Mouse (Mus musculus) heart, postnatal 14 days (tissue): ENCODE data around the gene Crocc. TPM values are rescaled to one million over a fixed set of nuclear protein-coding genes. Genes with fewer than 3 reads are reported as not detected.

Experiments
- DNase-seq, 2 experiments: peaks; one replicate each; pipeline ENCODE4 v3.0.0; 2021 to 2022
- intact Hi-C: fragments of 180-260 bp; cut with DNase I; formaldehyde crosslinking; loops from one replicate; pipeline ENCODE4 v1.15.1; 2025
- total RNA-seq, 2 experiments: library from RNA; stranded (reverse); gene quantifications; 2 replicates each; pipeline ENCODE4 v1.2.3; 2021

Gene Crocc
- total RNA-seq, 2 experiments from 2014 or later, result 6.0 to 6.2 TPM

DNA sequence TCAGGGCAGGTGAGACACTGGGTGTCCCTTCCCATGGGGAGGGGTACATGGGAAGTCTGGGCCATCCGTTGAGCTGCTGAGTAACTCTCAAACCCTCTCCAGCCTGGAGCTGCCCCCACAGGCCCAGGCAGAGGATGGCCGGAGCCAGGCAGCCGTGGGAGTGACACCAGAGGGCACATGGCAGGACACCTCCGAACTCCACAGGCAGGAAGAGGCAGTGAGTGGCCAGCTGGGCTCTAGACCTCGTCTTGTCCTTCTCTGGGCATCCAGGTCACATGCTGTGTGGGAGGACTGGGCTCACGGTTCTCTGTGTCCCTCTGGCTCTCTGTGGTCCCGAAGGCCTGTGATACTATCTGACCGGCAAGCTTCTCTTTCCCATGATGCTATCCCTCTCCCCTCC is 66.5 kb downstream of the Crocc start:
- DNase-seq, result no peak
- intact Hi-C loops, result no loop called here

DNA sequence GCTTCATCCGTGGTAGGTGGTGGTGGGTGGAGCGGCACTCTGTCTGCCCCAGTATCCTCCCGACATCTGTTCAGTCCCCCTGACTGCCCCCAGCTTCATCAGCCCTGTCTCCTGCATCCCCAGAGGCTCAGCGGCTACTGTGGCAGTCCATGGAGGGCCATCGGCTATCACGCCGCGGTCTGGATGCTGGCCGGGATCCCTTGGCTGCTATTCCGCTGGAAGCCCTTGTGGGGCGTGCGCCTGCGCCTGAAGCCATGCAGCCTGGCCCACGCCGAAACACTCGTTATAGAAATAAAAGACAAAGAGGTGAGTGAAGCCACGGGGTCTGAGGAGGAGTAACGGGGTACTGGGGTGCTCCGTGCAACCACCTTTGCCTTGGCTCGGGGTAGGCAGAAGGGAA is 68.1 kb downstream of the Crocc start:
- DNase-seq, result no peak
- intact Hi-C loops, result no loop called here

DNA sequence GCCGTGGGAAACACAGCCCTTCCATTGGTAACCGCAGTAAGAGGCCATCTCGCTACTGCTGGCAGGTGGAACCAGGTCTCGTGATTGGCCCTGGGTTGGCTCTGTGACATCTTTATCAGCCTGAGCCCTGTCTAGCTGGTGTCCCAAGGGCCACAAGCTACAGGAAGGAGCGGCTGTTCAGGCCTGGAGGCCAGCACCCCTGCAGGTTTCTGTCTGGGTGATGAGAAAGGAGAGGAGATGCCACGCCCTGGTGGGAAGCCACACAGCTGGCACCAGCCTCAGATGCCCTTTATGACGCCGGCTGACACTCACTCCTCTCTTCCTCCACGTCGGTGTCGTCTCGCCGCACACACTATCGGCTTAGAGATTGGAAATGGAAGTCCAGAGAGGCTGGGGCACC is 70.9 kb downstream of the Crocc start:
- intact Hi-C loops, result loop anchor here (5.0 kb wide), 1 partner anchor 38 kb away; no protein-coding TSS in a partner anchor
- DNase-seq, result no peak

DNA sequence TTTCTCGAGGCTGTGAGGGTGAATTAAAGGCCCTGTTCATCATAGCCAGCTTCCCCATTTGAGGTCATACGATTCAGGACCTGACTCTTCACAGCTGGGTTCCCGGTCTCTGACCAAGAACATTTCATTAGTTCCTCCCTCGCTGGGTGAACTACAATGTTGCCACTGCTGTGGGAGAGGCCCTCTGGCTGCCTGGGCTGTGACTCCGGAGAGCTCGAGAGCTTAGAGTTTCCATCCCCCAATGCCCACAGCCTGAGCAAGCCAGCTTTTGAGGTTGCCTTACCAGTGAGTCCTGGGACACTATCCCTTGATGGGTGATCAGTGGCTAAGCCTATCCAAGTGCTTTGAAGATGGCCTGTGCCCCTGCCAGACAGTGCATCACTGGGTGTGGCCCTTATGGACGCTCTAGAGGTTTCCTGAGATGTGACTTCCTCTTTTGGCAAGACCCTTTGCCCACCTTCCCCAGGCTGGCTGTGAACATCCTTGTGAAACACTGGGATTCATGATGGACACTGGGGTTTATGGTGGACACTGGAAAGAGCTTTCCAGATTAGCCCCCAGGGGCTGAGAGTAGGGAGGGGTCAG is 71.6 kb downstream of the Crocc start:
- intact Hi-C loops, result loop anchor here (5.0 kb wide), 1 partner anchor 39 kb away; no protein-coding TSS in a partner anchor
- DNase-seq, result no peak

DNA sequence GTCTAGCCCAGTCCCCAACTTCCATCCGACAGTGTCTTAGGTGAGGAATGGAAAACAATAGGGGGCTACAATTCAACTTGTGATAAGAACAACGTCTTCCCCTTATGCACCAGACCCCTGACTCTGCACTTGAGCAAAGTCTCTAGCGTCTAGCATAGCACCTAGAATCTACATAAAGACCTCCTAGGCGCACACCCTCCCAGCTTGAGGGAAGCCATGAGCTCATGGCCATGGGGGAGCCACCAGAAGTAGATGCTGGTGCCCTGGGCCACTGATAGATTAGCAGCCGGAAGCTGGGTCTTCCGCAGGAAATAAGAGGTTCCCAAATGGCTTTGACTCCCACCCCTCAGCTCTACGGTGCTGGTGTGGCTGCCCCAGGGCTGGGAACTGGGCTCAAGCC is 72.9 kb downstream of the Crocc start:
- no peak for DNase-seq
- intact Hi-C loops, result loop anchor here (2.0 to 5.0 kb wide), 2 partner anchors 23 to 40 kb away; no protein-coding TSS in a partner anchor

DNA sequence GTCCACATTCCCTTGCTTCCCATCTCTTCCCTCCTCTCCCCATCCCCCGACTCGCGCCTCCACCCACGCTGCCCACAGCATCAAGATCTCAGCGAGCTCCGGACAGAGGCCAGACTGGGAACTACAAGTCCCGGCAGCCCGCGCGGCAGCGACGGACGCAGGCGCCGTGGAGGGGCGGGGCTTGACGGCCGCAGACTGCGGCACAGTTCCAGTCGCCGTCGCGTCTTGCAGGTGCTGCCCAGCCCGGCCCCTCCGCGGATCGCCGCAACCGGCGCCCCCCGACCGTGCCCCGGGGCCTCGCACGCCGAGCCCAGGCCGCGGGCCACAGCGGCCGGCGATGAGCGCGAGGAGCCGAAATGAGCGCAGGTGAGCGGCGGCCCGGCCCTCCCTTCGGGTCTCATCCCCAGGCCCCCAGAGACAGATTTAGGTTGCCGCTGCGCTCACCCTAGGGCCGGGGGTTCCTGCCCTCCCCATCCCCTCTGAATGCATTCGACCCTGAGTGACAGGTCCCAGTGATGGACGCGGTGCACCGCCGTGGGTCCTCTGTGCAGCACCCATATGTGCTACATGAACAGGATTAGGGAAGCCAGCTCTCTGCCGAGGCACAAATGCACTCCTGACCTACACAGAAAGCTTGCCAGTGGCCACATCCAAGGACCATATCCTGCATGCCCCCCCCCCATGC is 73.5 kb downstream of the Crocc start, which contains the start of gene Atp13a2:
Gene Atp13a2, plus strand, starts transcription at position 163 of the 685 bp plus-strand sequence.
- intact Hi-C loops, result loop anchor here (2.0 to 5.0 kb wide), 2 partner anchors 22 to 40 kb away; no protein-coding TSS in a partner anchor
- DNase-seq, result peak; percentile 92 to 95

DNA sequence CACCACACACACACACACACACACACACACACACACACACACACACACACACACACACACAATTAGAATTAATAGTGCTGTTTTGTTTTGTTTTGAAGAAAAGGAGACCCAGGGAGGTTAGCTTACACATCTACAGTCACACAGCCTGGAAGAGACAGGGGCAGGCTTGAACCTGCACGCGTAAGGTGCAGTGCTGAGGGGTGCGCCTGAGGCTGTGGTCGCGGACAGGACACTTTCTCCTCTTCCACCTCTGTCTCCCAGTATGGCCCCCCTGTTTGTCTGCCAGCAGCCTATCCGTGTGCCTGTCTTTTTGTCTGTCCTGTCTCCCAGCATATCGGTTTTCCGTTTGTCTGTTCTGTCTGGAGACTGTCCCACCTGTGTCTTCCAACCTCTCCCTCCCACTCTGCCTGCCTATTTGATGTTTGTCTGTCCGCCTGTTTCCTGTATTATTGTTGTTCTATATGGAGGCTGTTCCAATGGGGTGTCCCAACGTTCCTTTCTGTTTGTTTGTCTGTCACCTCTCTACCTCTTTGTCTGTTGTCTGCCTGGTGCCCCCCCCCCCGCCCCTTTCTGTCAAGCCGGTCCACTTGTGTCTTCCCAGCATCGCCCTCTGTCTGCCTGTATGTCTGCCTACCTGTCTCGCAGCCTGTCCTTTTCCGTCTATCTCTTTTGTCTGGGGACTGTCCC is 74.2 kb downstream of the Crocc start:
- intact Hi-C loops, result loop anchor here (2.0 to 5.0 kb wide), 2 partner anchors 21 to 41 kb away; no protein-coding TSS in a partner anchor
- DNase-seq, result no peak

DNA sequence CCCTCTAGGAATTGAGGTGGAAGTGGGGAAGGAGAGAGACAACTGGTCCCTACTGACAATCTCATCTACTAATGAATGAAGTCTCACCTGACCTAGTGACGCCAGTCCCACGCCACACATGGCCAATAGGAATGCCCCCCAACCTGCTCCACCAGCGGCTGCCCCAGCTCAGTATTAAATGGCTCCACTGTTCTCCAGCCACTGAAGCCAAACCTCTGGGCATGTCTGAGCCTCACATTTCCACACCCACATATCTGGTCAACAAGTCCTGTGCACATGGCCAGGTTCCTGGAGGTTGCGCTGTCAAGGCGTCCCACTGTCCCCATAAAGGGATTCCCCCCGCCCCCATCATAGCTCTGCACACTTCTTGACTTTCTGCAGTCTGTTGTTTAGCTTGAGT is 75.8 kb downstream of the Crocc start:
- no peak for DNase-seq
- intact Hi-C loops, result no loop called here

DNA sequence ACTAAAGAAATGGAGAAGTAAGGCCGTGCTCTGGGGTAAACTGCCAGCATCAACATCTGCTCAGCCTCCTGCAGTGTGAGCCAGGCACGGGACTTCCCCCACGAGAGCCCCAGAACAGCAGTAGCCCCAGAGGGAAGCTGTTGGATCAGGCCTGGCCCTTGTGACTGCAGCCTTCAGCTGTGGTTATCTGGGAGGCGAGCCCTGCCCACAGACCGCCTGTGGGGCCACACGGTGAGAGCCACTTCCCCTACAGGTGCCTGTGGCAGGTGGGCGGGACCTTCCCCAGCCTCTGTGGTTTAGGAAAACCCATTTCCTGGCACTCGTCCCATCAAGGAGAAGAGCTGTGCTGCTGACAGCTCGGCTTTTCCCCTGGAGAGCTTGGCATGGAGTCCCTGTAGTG is 76.9 kb downstream of the Crocc start:
- DNase-seq, result peak; percentile 48 to 57
- intact Hi-C loops, result no loop called here

DNA sequence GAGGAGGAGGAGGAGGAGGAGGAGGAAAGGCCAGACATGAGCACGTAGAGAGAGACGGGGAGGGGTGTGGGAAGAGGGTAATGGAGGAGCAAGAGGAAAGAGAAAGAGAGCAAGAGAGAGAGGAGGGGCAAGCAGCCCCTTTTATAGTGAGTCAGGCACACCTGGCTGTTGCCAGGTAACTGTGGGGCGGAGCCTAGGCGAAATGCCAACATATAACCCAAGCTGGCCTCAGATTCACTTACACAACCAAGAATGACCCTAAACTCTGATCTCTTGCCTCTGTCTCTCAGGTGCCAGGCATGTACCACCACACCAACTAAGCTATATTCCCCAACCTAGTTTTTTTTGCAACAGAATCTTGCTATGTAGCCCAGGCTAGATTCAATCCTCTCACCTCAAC is 77.5 kb downstream of the Crocc start:
- DNase-seq, result no peak
- intact Hi-C loops, result no loop called here

DNA sequence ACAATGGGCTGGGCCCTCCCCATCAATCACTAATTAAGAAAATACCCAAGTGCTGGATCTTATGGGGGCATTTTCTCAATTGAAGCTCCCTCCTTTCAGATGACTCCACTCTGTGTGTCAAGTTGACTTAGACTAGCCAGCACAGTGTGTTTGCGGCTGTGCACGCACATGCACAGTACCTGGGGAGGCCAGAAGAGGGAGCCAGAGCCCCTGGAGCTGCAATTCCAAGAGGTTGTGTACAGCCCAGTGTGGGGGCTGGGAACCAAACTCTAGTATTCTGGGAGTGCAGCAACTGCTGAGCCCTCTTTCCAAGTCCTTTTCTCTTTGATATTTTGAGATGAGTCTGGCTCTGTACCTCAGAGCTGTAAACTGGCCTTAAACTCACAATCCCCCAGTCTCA is 78.7 kb downstream of the Crocc start:
- intact Hi-C loops, result no loop called here
- DNase-seq, result no peak

DNA sequence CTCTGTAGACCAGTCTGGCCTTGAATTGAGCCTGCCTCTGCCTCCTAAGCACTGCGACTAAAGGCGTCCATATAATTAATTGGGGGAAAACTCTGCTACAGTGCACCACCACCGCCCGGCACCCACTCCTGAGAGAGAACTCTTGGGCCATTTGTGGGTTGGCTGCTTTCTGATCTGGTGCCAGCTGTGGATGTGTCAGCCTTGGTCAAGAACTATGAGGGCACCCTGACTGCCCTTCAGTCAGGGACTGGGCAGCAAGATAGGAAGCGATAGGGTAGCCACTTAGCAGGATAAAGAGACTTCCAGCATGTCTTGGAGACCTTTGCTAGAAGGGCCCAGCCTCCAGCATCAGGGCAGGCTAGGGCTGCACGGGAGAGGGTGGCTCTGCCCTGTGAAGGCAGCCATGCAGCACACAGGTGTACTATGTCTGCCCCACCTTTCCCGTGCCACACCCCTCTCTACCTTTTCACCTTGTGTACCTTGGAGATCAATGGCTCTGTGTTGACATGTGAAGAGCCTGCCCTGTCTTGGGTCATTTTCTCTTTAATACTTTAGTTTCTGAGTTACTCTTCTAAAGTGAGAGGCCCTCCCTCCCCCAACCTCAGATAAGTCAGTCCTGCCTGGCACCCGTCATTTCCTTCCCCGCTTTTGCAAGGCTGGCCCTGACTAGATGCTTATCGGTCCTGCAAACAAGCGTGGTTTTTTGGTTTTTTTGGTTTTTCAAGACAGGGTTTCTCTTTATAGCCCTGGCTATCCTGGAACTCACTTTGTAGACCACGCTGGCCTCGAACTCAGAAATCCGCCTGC is 82.3 kb downstream of the Crocc start:
- DNase-seq, result no peak
- intact Hi-C loops, result no loop called here

DNA sequence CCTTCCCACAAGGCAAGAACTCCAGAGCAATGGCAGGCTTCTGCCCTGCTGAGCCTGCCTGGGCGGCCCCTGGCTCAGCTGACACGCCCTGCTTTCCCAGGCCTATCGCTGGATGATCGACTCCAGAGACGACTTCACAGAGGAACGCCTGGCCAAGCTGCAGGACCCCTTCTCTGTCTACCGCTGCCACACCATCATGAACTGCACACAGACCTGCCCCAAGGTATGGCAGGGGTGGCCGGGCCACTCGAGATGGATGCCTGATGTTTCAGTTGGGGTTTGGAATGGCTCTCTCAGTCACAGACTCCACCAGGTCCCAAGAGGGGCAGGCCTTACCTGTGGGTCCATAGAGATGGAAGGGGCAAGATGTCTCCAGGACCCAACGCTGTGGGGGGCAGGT is 83.1 kb downstream of the Crocc start:
- no peak for DNase-seq
- intact Hi-C loops, result no loop called here

DNA sequence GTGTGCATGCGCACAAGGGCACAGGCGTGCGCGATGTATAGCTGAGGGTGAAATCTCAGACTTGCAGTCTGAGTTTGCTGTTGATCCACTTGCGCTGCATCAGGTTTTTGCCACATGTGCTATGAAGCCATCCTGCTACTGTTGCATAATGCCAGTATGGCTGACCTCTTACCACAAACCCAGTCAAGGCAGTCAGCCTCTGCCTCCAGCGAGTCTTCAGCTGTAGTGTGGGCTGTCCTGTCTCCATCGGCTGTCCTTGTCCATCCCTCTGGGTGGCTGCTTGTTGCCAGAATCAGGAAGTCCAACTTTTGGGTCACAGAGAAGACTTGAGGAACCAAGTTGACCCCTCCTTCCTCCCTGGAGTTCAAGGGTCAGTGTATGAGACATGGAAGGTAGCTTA is 85.0 kb downstream of the Crocc start:
- intact Hi-C loops, result no loop called here
- DNase-seq, result no peak

DNA sequence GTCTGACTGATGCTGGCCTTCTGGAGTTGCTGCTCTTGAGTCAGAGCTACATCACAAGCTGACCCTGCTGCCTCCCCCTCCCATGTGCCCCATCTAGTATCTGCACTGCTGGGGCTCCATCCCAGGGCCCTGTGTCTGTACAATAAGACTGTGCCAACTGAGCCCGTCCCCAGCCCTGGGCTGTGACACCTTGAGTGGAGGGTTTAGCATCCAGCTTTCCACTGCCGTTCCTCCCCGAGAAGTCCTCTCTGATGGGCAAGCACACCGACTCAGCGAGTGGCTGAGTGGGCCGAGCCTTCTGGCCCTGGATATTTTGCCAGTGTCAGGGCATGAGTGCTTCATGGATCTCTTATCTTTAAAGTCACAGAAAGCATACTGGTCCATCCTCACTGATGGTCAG is 85.9 kb downstream of the Crocc start:
- DNase-seq, result no peak
- intact Hi-C loops, result no loop called here

DNA sequence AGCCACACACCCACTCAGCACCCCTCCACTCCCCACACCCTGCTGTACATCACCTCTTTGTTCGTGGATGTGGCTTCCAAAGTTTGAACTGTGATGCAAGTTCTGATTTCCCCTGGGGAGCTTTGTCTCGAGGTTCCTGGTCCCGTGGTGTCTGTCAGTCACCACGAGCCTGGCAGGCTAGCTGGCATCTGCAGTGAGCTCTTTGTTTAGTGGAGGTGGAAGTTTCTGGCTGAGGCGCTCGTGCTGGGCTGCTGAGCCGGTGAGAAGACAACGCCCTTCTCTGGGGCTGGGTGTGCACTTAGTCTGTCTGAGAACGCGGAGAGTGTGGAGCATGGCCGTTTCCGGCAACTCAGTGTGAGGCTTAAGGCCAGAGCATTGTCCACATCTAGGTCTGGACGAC is 88.7 kb downstream of the Crocc start:
- DNase-seq, result no peak
- intact Hi-C loops, result no loop called here

DNA sequence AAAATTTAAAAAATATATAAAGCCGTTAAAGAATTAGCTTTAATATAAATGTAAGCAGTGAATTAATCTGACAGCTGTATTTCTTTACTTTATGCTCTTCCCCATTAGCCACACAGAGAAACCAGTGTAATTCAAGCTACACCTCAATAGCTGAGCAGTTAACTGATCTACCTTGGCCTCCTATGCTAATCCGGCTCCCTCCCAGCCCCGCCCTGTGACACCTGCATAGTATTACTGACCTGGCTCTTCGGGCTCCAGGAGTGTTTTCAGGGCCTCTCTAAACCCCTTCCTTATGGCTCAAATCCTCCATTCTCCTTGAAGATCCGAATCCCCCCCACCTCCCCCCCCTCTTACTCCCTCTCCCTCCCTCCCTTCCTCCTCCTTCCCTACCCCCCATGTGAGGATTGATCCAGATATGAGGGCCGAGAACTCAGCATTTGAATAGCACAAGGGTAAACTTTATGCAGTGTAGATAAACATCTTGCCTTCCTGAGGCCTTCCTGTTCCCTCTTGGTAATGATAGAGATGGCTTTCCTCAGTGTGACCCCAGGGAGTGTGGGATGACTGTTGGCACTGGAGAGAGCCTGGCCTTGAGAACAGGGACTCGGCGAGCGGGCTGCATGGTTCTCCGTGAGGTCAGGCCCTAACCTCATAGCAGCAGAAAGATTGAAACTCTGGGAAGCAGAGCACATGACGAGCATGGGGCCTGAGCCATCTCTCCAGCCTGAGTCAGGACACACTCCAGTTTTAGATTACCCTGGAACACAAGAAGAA is 92.8 kb downstream of the Crocc start:
- no peak for DNase-seq
- intact Hi-C loops, result no loop called here
